Mouse (Mus musculus) neural tube, embryonic 15.5 days (tissue): ENCODE measurements around the gene Gm3095. TPM values are rescaled to one million over a fixed set of nuclear protein-coding genes. Genes with fewer than 3 reads are reported as not detected.
"Not testable (repeated sequence)": the region's sequence is repeated elsewhere in the genome, so short reads cannot be mapped to it uniquely, and the experiment has no call there.

Experiments used
- ATAC-seq: fragments of 200-750 bp; cut with Nextera tagmentation; 2 replicates; pipeline ENCODE4 v1.8.0; 2017; ENCODE audit warnings: mild to moderate bottlenecking, moderate TSS enrichment, moderate library complexity; ENCODE audit not compliant: low FRiP score
- H3K27ac ChIP-seq: fragments of 300-500 bp; sonication (generic); replicated peaks from 2 replicates; pipeline ENCODE4 v1.5.1; 2015; ENCODE audit warnings: mild to moderate bottlenecking, inconsistent platforms
- H3K27me3 ChIP-seq: fragments of 300-500 bp; sonication (generic); replicated peaks from 2 replicates; pipeline ENCODE4 v1.6.1; 2015; ENCODE audit warnings: inconsistent platforms
- H3K36me3 ChIP-seq: fragments of 300-500 bp; sonication (generic); 2 replicates; pipeline ENCODE4 v1.6.1; 2015; ENCODE audit warnings: inconsistent platforms
- H3K4me1 ChIP-seq: fragments of 300-500 bp; sonication (generic); 2 replicates; pipeline ENCODE4 v1.6.1; 2015; ENCODE audit warnings: inconsistent platforms
- H3K4me2 ChIP-seq: fragments of 300-500 bp; sonication (generic); 2 replicates; pipeline ENCODE4 v1.6.1; 2015; ENCODE audit warnings: inconsistent platforms, mild to moderate bottlenecking, moderate library complexity
- H3K4me3 ChIP-seq: fragments of 300-500 bp; sonication (generic); replicated peaks from 2 replicates; pipeline ENCODE4 v1.5.1; 2015; ENCODE audit warnings: mild to moderate bottlenecking, inconsistent platforms
- H3K9ac ChIP-seq: fragments of 300-500 bp; sonication (generic); replicated peaks from 2 replicates; pipeline ENCODE4 v1.6.1; 2015; ENCODE audit warnings: mild to moderate bottlenecking, inconsistent platforms
- H3K9me3 ChIP-seq: fragments of 300-500 bp; sonication (generic); replicated peaks from 2 replicates; pipeline ENCODE4 v1.6.1; 2016; ENCODE audit warnings: inconsistent platforms
- WGBS: fragments of 180-500 bp; shearing (Covaris S2); methylation state at CpG from one replicate; pipeline ENCODE4 v1.1.7; 2015; ENCODE audit warnings: mixed read lengths; 5-methylcytosine and 5-hydroxymethylcytosine counted together
- polyA plus RNA-seq: library from polyadenylated mRNA; unstranded; fragments of >200 nt; fragmentation: Nextera tagmentation; extraction: Ambion mirVana; gene quantifications from 2 replicates; pipeline ENCODE4 v1.2.1, GENCODE M21; 2015

Gm3095 gene
- polyA plus RNA-seq = 1.8 and 2.0 TPM in 2 replicates

DNA sequence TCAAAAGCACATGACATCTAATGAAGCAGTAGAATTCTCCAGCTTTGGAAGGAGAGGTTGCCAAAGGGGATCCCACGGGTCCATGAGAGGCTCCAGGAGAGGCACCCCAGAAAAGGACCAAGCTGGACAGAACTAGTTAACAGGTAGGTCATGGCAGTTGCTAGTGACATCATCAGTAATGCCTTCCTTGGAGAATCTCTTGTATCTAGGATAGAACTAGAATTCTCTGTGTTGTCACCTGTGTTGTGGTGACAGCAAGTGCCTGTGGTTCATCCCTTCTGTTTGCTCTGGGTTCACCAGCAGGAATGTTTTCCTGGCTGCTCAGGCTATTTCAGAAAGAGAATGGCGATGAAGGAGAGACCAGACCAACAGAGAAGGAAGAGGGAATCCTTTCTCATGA, at the start of gene Gm3095:
Gm3095 (plus strand) TSS at position 301 of the 400 bp plus-strand sequence.
- H3K27me3 ChIP-seq, H3K36me3 ChIP-seq, H3K4me3 ChIP-seq, ATAC-seq, H3K4me1 ChIP-seq, H3K4me2 ChIP-seq, H3K9ac ChIP-seq, H3K27ac ChIP-seq, H3K9me3 ChIP-seq: not testable (repeated sequence)
- no CpG with 5 or more reads among the region's 2 CpGs for WGBS

DNA sequence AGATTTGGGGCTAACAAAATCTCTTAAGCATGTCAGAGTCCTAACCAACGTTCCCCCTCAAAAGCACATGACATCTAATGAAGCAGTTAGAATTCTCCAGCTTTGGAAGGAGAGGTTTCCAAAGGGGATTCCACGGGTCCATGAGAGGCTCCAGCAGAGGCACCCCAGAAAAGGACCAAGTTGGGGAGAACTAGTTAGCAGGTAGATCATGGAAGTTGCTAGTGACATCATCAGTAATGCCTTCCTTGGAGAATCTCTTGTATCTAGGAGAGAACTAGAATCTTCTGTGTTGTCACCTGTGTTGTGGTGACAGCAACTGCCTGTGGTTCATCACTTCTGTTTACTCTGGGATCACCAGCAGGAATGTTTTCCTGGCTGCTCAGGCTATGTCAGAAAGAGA, 31.9 kb upstream of the Gm3095 start, which contains the start of gene Gm3029:
Gm3029 (plus strand) TSS at position 301 of the 400 bp plus-strand sequence.
- not testable (repeated sequence) for H3K36me3 ChIP-seq, H3K4me3 ChIP-seq, H3K4me2 ChIP-seq, H3K9ac ChIP-seq, ATAC-seq, H3K27ac ChIP-seq, H3K27me3 ChIP-seq, H3K4me1 ChIP-seq, H3K9me3 ChIP-seq
- no CpG with 5 or more reads among the region's 2 CpGs for WGBS

GRCm38 (mm10) chr14:3998094-3998493, 34.7 kb downstream of the Gm3095 start, which contains the start of gene Gm3099:
Gm3099 (plus strand) TSS chr14:3998394.
- not testable (repeated sequence) for ATAC-seq, H3K4me3 ChIP-seq, H3K9ac ChIP-seq, H3K9me3 ChIP-seq, H3K27me3 ChIP-seq, H3K27ac ChIP-seq, H3K4me1 ChIP-seq, H3K4me2 ChIP-seq, H3K36me3 ChIP-seq
- WGBS = 67% methylated on average over 1 of the region's 3 CpGs

Other genes with a start within 250 kb of the Gm3095 start
- 4.2 and 4.9 TPM in 2 replicates for gene Gm3002, start 153.5 kb upstream of the Gm3095 start, polyA plus RNA-seq
- not detected in 2 replicates for gene Gm3033, start 117.3 kb upstream of the Gm3095 start, polyA plus RNA-seq
- not detected in 2 replicates for gene Gm2916, start 79.4 kb upstream of the Gm3095 start, polyA plus RNA-seq
- not detected in 2 replicates for gene Gm3029, start 31.8 kb upstream of the Gm3095 start, polyA plus RNA-seq
- not detected in 2 replicates for gene Gm3099, start 34.8 kb downstream of the Gm3095 start, polyA plus RNA-seq
- gene Gm5796, start 60.4 kb downstream of the Gm3095 start, polyA plus RNA-seq = 3.2 and 3.6 TPM in 2 replicates
- not detected in 2 replicates for gene Gm3115, start 120.6 kb downstream of the Gm3095 start, polyA plus RNA-seq
- 4.1 and 6.7 TPM in 2 replicates for gene Gm8108, start 147.0 kb downstream of the Gm3095 start, polyA plus RNA-seq
- not detected in 2 replicates for gene Gm3127, start 201.5 kb downstream of the Gm3095 start, polyA plus RNA-seq
- gene Gm2974, start 219.0 kb downstream of the Gm3095 start, polyA plus RNA-seq = 7.5 and 9.2 TPM in 2 replicates